Mouse (Mus musculus): ENCODE results near the gene Il17d. TPM values are rescaled to one million over a fixed set of nuclear protein-coding genes. Genes with fewer than 3 reads are reported as not detected.

Gene Il17d
- polyA plus RNA-seq, 1 experiment from 2014 or later, result 5.0 TPM

- Histone ChIP-seq H3K27ac (ENCODE audit: low read length) (no peak overlapping the region), H3K4me3 (replicated peaks; ENCODE audit: low read length) (no peak overlapping the region), H3K9ac (replicated peaks; ENCODE audit: low read depth, low read length) (no peak overlapping the region), H3K9me3 (ENCODE audit: control insufficient read depth, low read length) (no peaks in the 10 kb centered on the region), H3K27me3 (replicated peaks; ENCODE audit: control insufficient read depth, insufficient read depth, low read length) (no peaks in the 10 kb centered on the region), H3K36me3 (ENCODE audit: control insufficient read depth, insufficient read depth) (no peaks in the 10 kb centered on the region), H3K4me1 (replicated peaks; ENCODE audit: control insufficient read depth, insufficient read depth, low read length) (peaks cover 32% of the 10 kb centered on the region), H3K4me2 (ENCODE audit: low read length) (no peak overlapping the region)
- no peak for ATAC-seq
- 42% methylated on average over 3 of the region's 3 CpGs for WGBS
Observed at GRCm38 (mm10) chr14:57533214-57533613, 8.6 kb downstream of the Il17d start.

GRCm38 (mm10) chr14:57533841-57534240, 9.3 kb downstream of the Il17d start:
- no peak overlapping the region for H3K4me2 ChIP-seq (ENCODE audit: low read length)
- no peak overlapping the region for H3K9ac ChIP-seq (replicated peaks; ENCODE audit: low read depth, low read length)
- H3K9me3 ChIP-seq (ENCODE audit: control insufficient read depth, low read length), result no peaks in the 10 kb centered on the region
- H3K4me1 ChIP-seq (replicated peaks; ENCODE audit: control insufficient read depth, insufficient read depth, low read length), result peaks cover 32% of the 10 kb centered on the region
- H3K27me3 ChIP-seq (replicated peaks; ENCODE audit: control insufficient read depth, insufficient read depth, low read length), result no peaks in the 10 kb centered on the region
- no peaks in the 10 kb centered on the region for H3K36me3 ChIP-seq (ENCODE audit: control insufficient read depth, insufficient read depth)
- H3K27ac ChIP-seq (ENCODE audit: low read length), result no peak overlapping the region
- no peak for ATAC-seq
- 18% methylated on average over 11 of the region's 11 CpGs for WGBS
- no peak overlapping the region for H3K4me3 ChIP-seq (replicated peaks; ENCODE audit: low read length)

DNA sequence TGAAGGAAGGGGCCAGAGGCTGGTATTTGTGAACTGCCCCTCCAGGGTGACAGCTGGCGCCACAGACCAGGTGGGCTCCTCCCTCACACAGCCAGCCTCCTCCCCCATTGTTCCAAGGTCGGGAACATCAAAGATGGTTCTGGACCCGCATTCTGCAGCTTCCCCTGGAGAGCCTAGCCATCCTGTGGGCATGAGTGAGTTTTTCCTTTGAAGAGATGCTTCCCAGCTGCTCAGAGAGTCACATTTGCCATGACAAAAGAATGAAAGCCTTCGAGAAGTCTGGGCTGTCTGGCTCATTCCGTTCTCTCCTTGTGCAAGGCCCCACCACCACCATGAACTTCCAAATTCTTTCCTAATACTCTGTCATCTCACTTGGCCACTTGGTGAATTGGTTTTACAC, 9.8 kb downstream of the Il17d start:
- no peak overlapping the region for H3K4me2 ChIP-seq (ENCODE audit: low read length)
- H3K27ac ChIP-seq (ENCODE audit: low read length), result peak overlapping the region; percentile 37; the same call in 1 of the 2 replicates
- no peak overlapping the region for H3K9ac ChIP-seq (replicated peaks; ENCODE audit: low read depth, low read length)
- no peaks in the 10 kb centered on the region; the same call in 1 of the 2 replicates for H3K36me3 ChIP-seq (ENCODE audit: control insufficient read depth, insufficient read depth)
- ATAC-seq, result no peak
- no peaks in the 10 kb centered on the region for H3K9me3 ChIP-seq (ENCODE audit: control insufficient read depth, low read length)
- no peak overlapping the region for H3K4me3 ChIP-seq (replicated peaks; ENCODE audit: low read length)
- H3K27me3 ChIP-seq (replicated peaks; ENCODE audit: control insufficient read depth, insufficient read depth, low read length), result no peaks in the 10 kb centered on the region
- peaks cover 32% of the 10 kb centered on the region for H3K4me1 ChIP-seq (replicated peaks; ENCODE audit: control insufficient read depth, insufficient read depth, low read length)
- 17% methylated on average over 5 of the region's 5 CpGs for WGBS

DNA sequence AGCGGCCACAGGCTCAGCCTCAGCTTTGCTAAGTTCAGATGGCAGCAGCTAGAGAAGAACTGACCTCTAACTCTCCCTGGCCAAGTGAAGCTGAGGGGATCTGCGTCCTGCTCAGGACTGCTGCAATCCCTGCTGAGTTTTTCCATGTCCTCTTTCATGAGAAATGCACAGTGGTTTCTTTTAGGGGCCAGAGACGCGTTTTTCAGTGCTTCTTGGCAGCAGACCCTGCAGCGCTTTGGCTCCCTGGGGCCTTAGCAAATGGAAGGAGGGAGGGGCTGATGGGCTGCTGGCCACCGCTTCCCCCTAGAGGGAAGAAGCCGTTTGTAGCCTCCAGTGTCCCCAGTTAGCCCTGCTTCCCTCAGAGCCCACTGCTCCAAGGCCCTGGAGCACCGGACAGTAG, 10.4 kb downstream of the Il17d start:
- no peak overlapping the region for H3K4me3 ChIP-seq (replicated peaks; ENCODE audit: low read length)
- no peaks in the 10 kb centered on the region for H3K9me3 ChIP-seq (ENCODE audit: control insufficient read depth, low read length)
- no peaks in the 10 kb centered on the region for H3K27me3 ChIP-seq (replicated peaks; ENCODE audit: control insufficient read depth, insufficient read depth, low read length)
- H3K27ac ChIP-seq (ENCODE audit: low read length), result peak overlapping the region; percentile 37
- peak; percentile 31; the same call in 1 of the 2 replicates for ATAC-seq
- H3K36me3 ChIP-seq (ENCODE audit: control insufficient read depth, insufficient read depth), result no peaks in the 10 kb centered on the region; the same call in 1 of the 2 replicates
- H3K4me2 ChIP-seq (ENCODE audit: low read length), result peak overlapping the region; percentile 11; the same call in 1 of the 2 replicates
- H3K4me1 ChIP-seq (replicated peaks; ENCODE audit: control insufficient read depth, insufficient read depth, low read length), result peaks cover 32% of the 10 kb centered on the region
- 0 out of 2 replicates have a peak overlapping the region, but pooled peaks have one; percentile 17 for H3K9ac ChIP-seq (replicated peaks; ENCODE audit: low read depth, low read length)
- 12% methylated on average over 8 of the region's 8 CpGs for WGBS

DNA sequence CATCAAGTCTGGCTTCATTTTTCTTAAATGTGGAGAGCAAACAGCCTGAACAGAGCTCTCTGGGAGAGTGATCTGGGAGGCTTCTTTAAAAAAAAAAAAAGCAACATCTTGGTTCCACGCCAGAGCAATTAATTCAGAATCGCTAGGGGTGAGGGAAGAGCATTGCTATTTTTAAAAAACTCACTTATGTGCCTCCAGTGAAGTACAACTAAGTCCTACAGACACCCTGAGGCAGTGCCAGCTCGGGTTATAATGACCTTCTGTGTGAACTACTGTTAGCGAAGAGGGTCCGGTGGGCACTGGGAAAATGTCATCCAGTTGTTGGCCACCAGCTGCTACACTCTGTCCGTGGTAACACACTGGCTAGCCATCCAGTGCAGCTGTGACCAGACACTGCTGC, 11.1 kb downstream of the Il17d start:
- WGBS, result 21% methylated on average over 6 of the region's 6 CpGs
- H3K4me3 ChIP-seq (replicated peaks; ENCODE audit: low read length), result no peak overlapping the region
- no peaks in the 10 kb centered on the region; the same call in 1 of the 2 replicates for H3K36me3 ChIP-seq (ENCODE audit: control insufficient read depth, insufficient read depth)
- H3K27me3 ChIP-seq (replicated peaks; ENCODE audit: control insufficient read depth, insufficient read depth, low read length), result no peaks in the 10 kb centered on the region; the same call in 1 of the 2 replicates
- no peak overlapping the region for H3K27ac ChIP-seq (ENCODE audit: low read length)
- no peaks in the 10 kb centered on the region for H3K9me3 ChIP-seq (ENCODE audit: control insufficient read depth, low read length)
- H3K9ac ChIP-seq (replicated peaks; ENCODE audit: low read depth, low read length), result no peak overlapping the region
- ATAC-seq, result peak; percentile 46; the same call in 1 of the 2 replicates
- peaks cover 32% of the 10 kb centered on the region for H3K4me1 ChIP-seq (replicated peaks; ENCODE audit: control insufficient read depth, insufficient read depth, low read length)
- H3K4me2 ChIP-seq (ENCODE audit: low read length), result no peak overlapping the region

- 31% methylated on average over 9 of the region's 9 CpGs for WGBS
- no peak overlapping the region for H3K4me2 ChIP-seq (ENCODE audit: low read length)
Observed at GRCm38 (mm10) chr14:57536820-57537219, 12.2 kb downstream of the Il17d start.

GRCm38 (mm10) chr14:57537261-57538015, 12.9 kb downstream of the Il17d start:
- Histone ChIP-seq H3K36me3 (ENCODE audit: control insufficient read depth, insufficient read depth) (peaks cover 2% of the 10 kb centered on the region; the same call in 1 of the 2 replicates), H3K27ac (ENCODE audit: low read length) (0 out of 2 replicates have a peak overlapping the region, but pooled peaks have one; percentile 24), H3K4me3 (replicated peaks; ENCODE audit: low read length) (no peak overlapping the region), H3K27me3 (replicated peaks; ENCODE audit: control insufficient read depth, insufficient read depth, low read length) (peaks cover 2% of the 10 kb centered on the region; the same call in 1 of the 2 replicates), H3K4me1 (replicated peaks; ENCODE audit: control insufficient read depth, insufficient read depth, low read length) (peaks cover 34% of the 10 kb centered on the region), H3K9me3 (ENCODE audit: control insufficient read depth, low read length) (no peaks in the 10 kb centered on the region), H3K4me2 (ENCODE audit: low read length) (peak overlapping the region; percentile 21; the same call in 1 of the 2 replicates), H3K9ac (replicated peaks; ENCODE audit: low read depth, low read length) (no peak overlapping the region)
- ATAC-seq, result peak; percentile 53
- 6% methylated on average over 16 of the region's 16 CpGs for WGBS

More at GRCm38 (mm10) chr14:57536820-57537219, 12.2 kb downstream of the Il17d start:
- Histone ChIP-seq H3K9ac (replicated peaks; ENCODE audit: low read depth, low read length) (no peak overlapping the region), H3K9me3 (ENCODE audit: control insufficient read depth, low read length) (no peaks in the 10 kb centered on the region), H3K4me1 (replicated peaks; ENCODE audit: control insufficient read depth, insufficient read depth, low read length) (peaks cover 32% of the 10 kb centered on the region), H3K36me3 (ENCODE audit: control insufficient read depth, insufficient read depth) (no peaks in the 10 kb centered on the region; the same call in 1 of the 2 replicates), H3K27ac (ENCODE audit: low read length) (no peak overlapping the region), H3K27me3 (replicated peaks; ENCODE audit: control insufficient read depth, insufficient read depth, low read length) (peaks cover under 1% of the 10 kb centered on the region; the same call in 1 of the 2 replicates), H3K4me3 (replicated peaks; ENCODE audit: low read length) (no peak overlapping the region)
- no peak for ATAC-seq

DNA sequence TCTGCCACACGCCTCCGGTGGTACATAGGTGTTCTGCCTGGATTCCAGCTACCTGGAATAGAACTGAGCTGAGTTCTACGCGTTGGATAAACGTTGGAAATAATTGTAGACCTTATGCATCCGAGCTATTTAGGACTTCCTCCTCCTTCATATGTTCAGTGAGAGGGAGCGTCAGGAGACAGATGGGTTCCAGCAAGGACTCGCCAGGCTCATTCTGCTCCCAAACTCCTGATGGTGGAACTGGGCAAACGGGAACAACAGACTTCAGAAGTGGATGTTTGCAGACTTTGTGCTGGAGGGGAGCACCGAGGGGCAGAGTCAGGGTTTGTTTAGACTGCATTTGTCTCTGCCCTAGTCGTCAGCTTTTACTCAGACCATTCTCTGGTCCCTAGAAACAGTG, 16.1 kb downstream of the Il17d start:
- ATAC-seq, result no peak
- H3K9ac ChIP-seq (replicated peaks; ENCODE audit: low read depth, low read length), result no peak overlapping the region
- H3K27me3 ChIP-seq (replicated peaks; ENCODE audit: control insufficient read depth, insufficient read depth, low read length), result peaks cover 2% of the 10 kb centered on the region; the same call in 1 of the 2 replicates
- peaks cover 6% of the 10 kb centered on the region; the same call in 1 of the 2 replicates for H3K36me3 ChIP-seq (ENCODE audit: control insufficient read depth, insufficient read depth)
- peaks cover 15% of the 10 kb centered on the region for H3K4me1 ChIP-seq (replicated peaks; ENCODE audit: control insufficient read depth, insufficient read depth, low read length)
- no peak overlapping the region for H3K27ac ChIP-seq (ENCODE audit: low read length)
- 84% methylated on average over 11 of the region's 11 CpGs for WGBS
- no peak overlapping the region for H3K4me3 ChIP-seq (replicated peaks; ENCODE audit: low read length)
- H3K4me2 ChIP-seq (ENCODE audit: low read length), result no peak overlapping the region
- H3K9me3 ChIP-seq (ENCODE audit: control insufficient read depth, low read length), result no peaks in the 10 kb centered on the region

DNA sequence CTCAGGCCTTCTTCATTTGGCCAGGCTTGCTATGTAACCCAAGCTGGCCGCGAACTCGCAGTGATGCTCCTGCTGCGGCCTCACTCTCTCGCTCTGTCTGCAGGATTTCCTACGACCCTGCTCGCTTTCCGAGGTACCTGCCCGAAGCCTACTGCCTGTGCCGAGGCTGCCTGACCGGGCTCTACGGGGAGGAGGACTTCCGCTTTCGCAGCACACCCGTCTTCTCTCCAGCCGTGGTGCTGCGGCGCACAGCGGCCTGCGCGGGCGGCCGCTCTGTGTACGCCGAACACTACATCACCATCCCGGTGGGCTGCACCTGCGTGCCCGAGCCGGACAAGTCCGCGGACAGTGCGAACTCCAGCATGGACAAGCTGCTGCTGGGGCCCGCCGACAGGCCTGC, 17.7 kb downstream of the Il17d start:
- Histone ChIP-seq H3K27me3 (replicated peaks; ENCODE audit: control insufficient read depth, insufficient read depth, low read length) (peaks cover 2% of the 10 kb centered on the region; the same call in 1 of the 2 replicates), H3K4me3 (replicated peaks; ENCODE audit: low read length) (no peak overlapping the region), H3K9ac (replicated peaks; ENCODE audit: low read depth, low read length) (no peak overlapping the region), H3K4me2 (ENCODE audit: low read length) (no peak overlapping the region), H3K36me3 (ENCODE audit: control insufficient read depth, insufficient read depth) (peaks cover 6% of the 10 kb centered on the region; the same call in 1 of the 2 replicates), H3K27ac (ENCODE audit: low read length) (no peak overlapping the region), H3K9me3 (ENCODE audit: control insufficient read depth, low read length) (no peaks in the 10 kb centered on the region), H3K4me1 (replicated peaks; ENCODE audit: control insufficient read depth, insufficient read depth, low read length) (peaks cover 9% of the 10 kb centered on the region)
- WGBS, result 36% methylated on average over 34 of the region's 34 CpGs
- no peak for ATAC-seq
